In genomic region chr2:11967001-11967400, GRCm38 (mm10) we compare ENCODE assay signal across 29 mouse cellular contexts.
"Had no signal": no experiment of that assay in that cellular context is flagged by ENCODE, and none has a peak within 500 bp of the region (broad histone marks: within the 10 kb centered on the region; RNA-seq: fewer than 3 reads in every experiment).

No protein-coding gene starts in this region.

- H3K27me3 ChIP-seq: heart, embryonic 13.5 days; heart, embryonic 15.5 days; hindbrain, embryonic 12.5 days; intestine, embryonic 15.5 days; kidney, embryonic 15.5 days; limb, embryonic 13.5 days; limb, embryonic 15.5 days; liver, embryonic 13.5 days; liver, embryonic 15.5 days had no signal

- H3K9ac ChIP-seq: heart, embryonic 13.5 days; heart, embryonic 15.5 days; hindbrain, embryonic 12.5 days; hindbrain, embryonic 14.5 days; intestine, embryonic 15.5 days; kidney, embryonic 15.5 days; limb, embryonic 13.5 days; limb, embryonic 15.5 days; liver, embryonic 13.5 days; liver, embryonic 15.5 days; liver, postnatal 0 days had no signal

- H3K4me2 ChIP-seq: heart, embryonic 11.5 days; heart, embryonic 13.5 days; heart, embryonic 15.5 days; hindbrain, embryonic 12.5 days; hindbrain, embryonic 14.5 days; intestine, embryonic 15.5 days; kidney, embryonic 15.5 days; limb, embryonic 13.5 days; limb, embryonic 15.5 days; liver, embryonic 13.5 days; liver, embryonic 15.5 days had no signal

- H3K27ac ChIP-seq: heart, adult 2 months; heart, embryonic 13.5 days; heart, embryonic 15.5 days; hindbrain, embryonic 12.5 days; hindbrain, embryonic 14.5 days; intestine, embryonic 15.5 days; kidney, embryonic 15.5 days; kidney, postnatal 0 days; limb, embryonic 13.5 days; limb, embryonic 15.5 days; liver, embryonic 13.5 days; liver, embryonic 15.5 days had no signal

- H3K4me3 ChIP-seq: heart, adult 2 months; heart, embryonic 13.5 days; heart, embryonic 15.5 days; hindbrain, embryonic 12.5 days; intestine, embryonic 15.5 days; kidney, embryonic 15.5 days; limb, embryonic 13.5 days; limb, embryonic 15.5 days; liver, embryonic 13.5 days; liver, embryonic 15.5 days had no signal

- ATAC-seq: hindbrain, embryonic 16.5 days; inflammation-experienced regulatory T-cells, adult 6 months; intestine, embryonic 15.5 days; intestine, postnatal 0 days; liver, postnatal 0 days had no signal

- DNase-seq: gastrocnemius, postnatal 14 days; gastrocnemius, postnatal 36 days; heart, adult 11 months; heart, adult 2 months; heart, postnatal 14 days; heart, postnatal 36 days; kidney, adult 2 months; kidney, adult 9 months; kidney, postnatal 14 days; kidney, postnatal 36 days; layer of hippocampus, adult 9-11 months; layer of hippocampus, postnatal 36 days; left cerebral cortex, postnatal 4 days; liver, embryonic 13.5 days; liver, postnatal 0 days had no signal

- H3K4me1 ChIP-seq: heart, embryonic 13.5 days; heart, embryonic 15.5 days; hindbrain, embryonic 12.5 days; intestine, embryonic 15.5 days; kidney, embryonic 15.5 days; limb, embryonic 13.5 days; limb, embryonic 15.5 days; liver, embryonic 13.5 days; liver, embryonic 15.5 days had no signal

- H3K36me3 ChIP-seq: heart, embryonic 13.5 days; heart, embryonic 15.5 days; hindbrain, embryonic 12.5 days; intestine, embryonic 15.5 days; kidney, embryonic 15.5 days; limb, embryonic 13.5 days; limb, embryonic 15.5 days; liver, embryonic 13.5 days; liver, embryonic 15.5 days had no signal

- H3K9me3 ChIP-seq: heart, embryonic 13.5 days; heart, embryonic 15.5 days; hindbrain, embryonic 12.5 days; intestine, embryonic 15.5 days; kidney, embryonic 15.5 days; limb, embryonic 13.5 days; limb, embryonic 15.5 days; liver, embryonic 13.5 days; liver, embryonic 15.5 days had no signal
